Mouse (Mus musculus) cerebellum, postnatal 36 days (tissue): ENCODE measurements at regions not wholly inside any gene's neighbourhood (a gene's known extent, or its start where the extent isn't known, plus 50 kb on each side); places are given as distances from the start of the nearest gene placed in this dataset.

Experiments
- DNase-seq, 2 experiments: peaks; one replicate each; pipeline ENCODE4 v3.0.0; 2021 to 2022; ENCODE audit warnings: mixed read lengths in 2 of 2

DNA sequence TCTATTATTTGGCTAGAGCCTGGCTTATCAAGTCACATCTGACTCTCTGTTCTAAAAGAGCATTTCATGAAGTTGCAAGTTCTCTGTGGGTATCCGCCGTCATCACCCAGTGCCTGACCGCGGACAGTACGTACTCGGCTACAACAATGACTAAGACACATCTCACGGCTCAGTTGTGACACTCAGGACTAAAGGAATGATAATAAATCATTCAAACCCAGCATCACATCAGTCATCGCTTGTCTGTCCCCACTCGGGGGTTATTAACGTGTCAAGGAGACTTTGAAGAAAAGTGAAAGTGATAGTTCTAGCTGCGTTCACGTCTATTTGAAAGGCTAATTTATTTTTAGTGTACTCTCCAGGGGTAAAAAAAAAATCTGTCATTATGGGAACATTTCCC is 61.4 kb upstream of the Map4k3 start:
- no peak for DNase-seq

- DNase-seq, result no peak
Observed at GRCm38 (mm10) chr17:80789000-80789399, 60.7 kb upstream of the Map4k3 start.

GRCm38 (mm10) chr17:80786858-80787257 is 58.6 kb upstream of the Map4k3 start:
- DNase-seq, result no peak

GRCm38 (mm10) chr17:80786061-80786851 is 58.0 kb upstream of the Map4k3 start:
- no peak for DNase-seq

GRCm38 (mm10) chr17:80785476-80785875 is 57.2 kb upstream of the Map4k3 start:
- DNase-seq, result no peak

GRCm38 (mm10) chr17:80785049-80785448 is 56.8 kb upstream of the Map4k3 start:
- DNase-seq, result no peak

DNA sequence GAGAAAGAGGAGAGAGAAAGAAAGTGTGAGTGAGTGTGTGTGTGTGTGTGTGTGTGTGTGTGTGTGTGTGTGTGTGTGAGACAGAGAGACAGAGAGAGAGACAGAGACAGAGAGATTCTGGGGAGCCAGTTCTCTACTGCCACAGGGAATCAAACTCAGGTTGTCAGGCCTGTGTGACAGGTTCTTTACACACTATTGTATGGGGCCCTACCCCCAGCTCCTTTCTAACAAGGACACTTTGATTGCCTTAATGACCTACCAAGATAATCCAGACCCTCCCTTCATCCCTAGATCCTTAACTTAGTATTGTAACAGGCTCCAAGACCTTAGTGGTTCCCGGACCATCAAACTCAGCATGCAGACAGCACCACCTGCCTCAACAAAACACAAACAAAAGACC is 53.9 kb upstream of the Map4k3 start:
- DNase-seq, result no peak

- DNase-seq, result no peak
Observed at GRCm38 (mm10) chr17:80781621-80782020, 53.3 kb upstream of the Map4k3 start.

- no peak for DNase-seq
Observed at GRCm38 (mm10) chr17:80780303-80780702, 52.0 kb upstream of the Map4k3 start.

DNA sequence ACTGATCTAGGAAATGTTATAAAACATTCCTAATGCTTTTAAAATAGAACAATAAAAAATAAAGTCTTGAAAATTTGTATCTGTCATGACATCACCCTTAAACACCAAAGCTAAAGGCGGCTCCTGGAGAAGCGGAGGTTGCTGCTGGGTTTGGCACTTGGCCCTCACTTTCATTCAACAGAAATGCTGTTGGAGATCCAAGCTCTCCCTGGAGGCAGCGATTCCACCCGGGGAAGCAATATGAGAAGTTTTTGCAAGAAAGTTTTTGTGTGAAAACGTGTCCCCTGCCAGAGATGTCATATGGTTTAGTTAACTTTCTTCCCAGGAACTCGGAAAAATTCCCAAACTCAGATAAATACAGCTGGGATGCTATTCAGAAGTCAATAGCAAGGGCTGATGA is 51.5 kb upstream of the Map4k3 start:
- no peak for DNase-seq
